Mouse (Mus musculus) lung, adult 2 months (tissue): ENCODE measurements around the gene Tchh.

Experiments used
- CTCF ChIP-seq: fragments of 200-500 bp; IDR thresholded peaks from 2 replicates; pipeline ENCODE4 v1.5.1; 2011; ENCODE audit warnings: mild to moderate bottlenecking, low read length, control low read depth; ENCODE audit not compliant: insufficient read depth
- POLR2A ChIP-seq: fragments of 200-500 bp; IDR thresholded peaks from 2 replicates; pipeline ENCODE4 v1.6.1; 2011; ENCODE audit warnings: low read depth, mild to moderate bottlenecking, control low read depth, low read length, borderline replicate concordance; ENCODE audit errors: extremely low read depth

DNA sequence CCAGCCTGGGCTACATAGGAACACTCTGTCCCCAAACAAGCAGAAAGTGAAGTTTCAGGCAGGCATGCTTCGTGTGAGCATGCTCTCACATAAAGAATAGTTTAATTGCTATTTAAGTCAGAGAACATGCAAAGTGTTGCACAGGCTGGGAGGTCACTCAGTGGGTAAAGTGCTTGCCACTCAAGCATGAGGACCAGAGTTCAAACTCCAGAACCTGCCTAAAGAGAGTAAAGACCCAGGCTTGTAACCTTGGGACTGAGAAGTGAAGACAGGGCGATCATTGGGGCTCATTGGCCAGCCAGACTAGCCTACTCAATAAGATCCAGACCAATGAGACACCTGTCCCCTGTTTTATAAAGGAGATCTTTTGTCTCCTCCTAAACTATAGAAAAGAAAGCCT, 46.4 kb downstream of the Tchh start:
- TF ChIP-seq CTCF (no peak), POLR2A (no peak)
